Mouse (Mus musculus): ENCODE results near the gene Smarcb1. TPM values are rescaled to one million over a fixed set of nuclear protein-coding genes. Genes with fewer than 3 reads are reported as not detected.

Gene Smarcb1
- total RNA-seq, 1 experiment, result 84.4 TPM

DNA sequence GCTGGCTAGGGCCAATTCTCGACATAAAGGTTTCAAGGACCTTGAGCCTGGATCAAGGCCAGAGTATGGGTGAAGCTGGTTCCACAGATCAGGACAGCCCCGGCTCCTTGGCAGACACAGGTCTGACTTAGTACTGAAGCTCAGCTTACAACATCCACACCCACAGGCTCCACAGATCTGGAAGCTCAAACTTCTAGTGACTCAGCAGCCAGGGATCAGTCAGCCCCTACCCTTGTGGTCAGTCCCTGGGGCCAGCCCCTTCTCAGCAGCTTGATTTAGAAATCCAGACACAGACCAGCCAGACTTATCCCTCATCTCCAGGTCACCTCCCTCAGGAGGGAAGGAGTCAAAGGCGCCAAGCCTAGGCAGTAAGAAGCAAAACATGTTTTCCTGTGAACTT, 22.6 kb downstream of the Smarcb1 start:
- Histone ChIP-seq H3K27ac (ENCODE audit: insufficient read depth, low read depth, low read length, poor library complexity, severe bottlenecking) (no peak overlapping the region), H3K9me3 (ENCODE audit: control insufficient read depth, insufficient read depth, low read depth, low read length) (no peaks in the 10 kb centered on the region), H3K9ac (ENCODE audit: insufficient read depth, low read depth, low read length, poor library complexity, severe bottlenecking) (no peak overlapping the region), H3K4me3 (ENCODE audit: insufficient read depth in 1 of 2, low read depth in 1 of 2, low read length in 2 of 2, poor library complexity in 1 of 2, severe bottlenecking in 1 of 2) (no peak overlapping the region), H3K4me1 (ENCODE audit: control insufficient read depth in 2 of 2, insufficient read depth in 2 of 2, low read length in 2 of 2, poor library complexity in 1 of 2) (peaks cover 0 to 7% of the 10 kb centered on the region in 2 experiments; a peak in 2 of 4 replicates), H3K36me3 (ENCODE audit: control insufficient read depth, insufficient read depth, low read length, poor library complexity, severe bottlenecking) (peaks cover 59% of the 10 kb centered on the region)
- DNase-seq (ENCODE audit: low read depth, low spot score), result no peak
- no peak for TF ChIP-seq ZC3H11A (IDR thresholded peaks at IDR 0.05; ENCODE audit: borderline replicate concordance, low read depth, low read length)
- TF ChIP-seq MAFK (IDR thresholded peaks at IDR 0.05; ENCODE audit: insufficient read depth, low read depth, low read length), result no peak
- TF ChIP-seq ZNF384 (IDR thresholded peaks at IDR 0.05; ENCODE audit: low read depth, low read length), result no peak
- no peak for TF ChIP-seq HCFC1 (IDR thresholded peaks at IDR 0.05; ENCODE audit: borderline replicate concordance, insufficient read depth, low read length)
- TF ChIP-seq CHD2 (IDR thresholded peaks at IDR 0.05; ENCODE audit: low read depth, low read length), result no peak
- in situ Hi-C loops (cut with MboI; ENCODE audit: low sequenced_read_pairs in 2 of 2, unreplicated experiment in 2 of 2), result no loop called here

DNA sequence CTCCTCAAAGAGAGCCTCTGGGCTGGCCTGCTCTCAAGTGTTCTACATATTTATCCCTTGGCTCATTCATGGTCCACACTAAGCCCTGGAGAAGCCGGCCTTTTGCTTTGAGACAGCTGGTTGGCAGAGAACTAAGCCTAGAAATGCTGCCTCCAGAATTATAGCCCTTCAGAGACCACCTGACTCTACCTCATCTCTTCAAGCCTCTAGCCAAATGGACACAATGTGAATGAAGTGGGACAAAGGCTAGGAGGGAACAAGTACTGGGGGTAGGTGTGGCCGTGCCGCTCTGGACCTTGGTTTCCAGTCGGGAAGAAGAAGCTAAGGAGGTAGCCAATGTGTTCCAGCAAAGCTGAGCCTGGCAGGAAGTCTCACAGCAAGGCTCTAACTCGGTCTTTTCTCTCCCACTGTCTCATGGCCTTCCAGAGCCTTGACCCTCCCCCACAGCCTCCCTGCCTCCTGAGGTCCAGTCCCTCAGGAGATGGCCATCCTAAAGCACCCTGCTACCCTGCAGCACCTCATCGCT, 23.3 kb downstream of the Smarcb1 start:
- in situ Hi-C loops (cut with MboI; ENCODE audit: low sequenced_read_pairs in 2 of 2, unreplicated experiment in 2 of 2), result no loop called here
- H3K4me1 ChIP-seq (ENCODE audit: control insufficient read depth in 2 of 2, insufficient read depth in 2 of 2, low read length in 2 of 2, poor library complexity in 1 of 2), result peaks cover 0 to 7% of the 10 kb centered on the region in 2 experiments; a peak in 2 of 4 replicates

DNA sequence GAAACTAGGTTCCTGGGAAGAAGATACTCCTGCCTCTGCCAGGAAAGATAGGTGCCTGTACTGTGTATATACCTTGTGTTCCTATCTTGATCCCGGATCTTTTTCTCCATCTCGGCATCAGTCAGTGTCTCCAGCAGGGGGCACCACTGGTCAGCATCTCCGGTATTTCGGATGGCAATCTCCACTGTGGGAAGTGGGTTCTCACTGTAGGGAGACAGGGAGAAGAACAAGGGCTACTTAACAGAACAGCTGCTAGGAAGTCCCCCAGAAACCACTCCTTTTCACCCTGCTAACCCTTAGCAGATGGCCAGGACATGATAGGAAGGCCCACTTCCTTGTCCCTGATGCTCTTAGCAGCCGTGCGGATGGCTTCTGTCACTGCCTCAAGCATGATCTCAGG, 24.0 kb downstream of the Smarcb1 start:
- Histone ChIP-seq H3K27ac (ENCODE audit: insufficient read depth, low read depth, low read length, poor library complexity, severe bottlenecking) (no peak overlapping the region), H3K36me3 (ENCODE audit: control insufficient read depth, insufficient read depth, low read length, poor library complexity, severe bottlenecking) (peaks cover 46% of the 10 kb centered on the region), H3K9me3 (ENCODE audit: control insufficient read depth, insufficient read depth, low read depth, low read length) (no peaks in the 10 kb centered on the region), H3K9ac (ENCODE audit: insufficient read depth, low read depth, low read length, poor library complexity, severe bottlenecking) (no peak overlapping the region), H3K4me3 (ENCODE audit: insufficient read depth in 1 of 2, low read depth in 1 of 2, low read length in 2 of 2, poor library complexity in 1 of 2, severe bottlenecking in 1 of 2) (no peak overlapping the region), H3K4me1 (ENCODE audit: control insufficient read depth in 2 of 2, insufficient read depth in 2 of 2, low read length in 2 of 2, poor library complexity in 1 of 2) (peaks cover 0 to 9% of the 10 kb centered on the region in 2 experiments; a peak in 3 of 4 replicates)
- peak; percentile 64 for TF ChIP-seq ZC3H11A (IDR thresholded peaks at IDR 0.05; ENCODE audit: borderline replicate concordance, low read depth, low read length)
- TF ChIP-seq CHD2 (IDR thresholded peaks at IDR 0.05; ENCODE audit: low read depth, low read length), result no peak
- TF ChIP-seq MAFK (IDR thresholded peaks at IDR 0.05; ENCODE audit: insufficient read depth, low read depth, low read length), result no peak
- no peak for TF ChIP-seq HCFC1 (IDR thresholded peaks at IDR 0.05; ENCODE audit: borderline replicate concordance, insufficient read depth, low read length)
- TF ChIP-seq ZNF384 (IDR thresholded peaks at IDR 0.05; ENCODE audit: low read depth, low read length), result no peak
- peak; percentile 71 for DNase-seq (ENCODE audit: low read depth, low spot score)
- in situ Hi-C loops (cut with MboI; ENCODE audit: low sequenced_read_pairs in 2 of 2, unreplicated experiment in 2 of 2), result no loop called here

More for the DNA sequence above, 23.3 kb downstream of the Smarcb1 start:
- no peak overlapping the region for H3K4me3 ChIP-seq (ENCODE audit: insufficient read depth in 1 of 2, low read depth in 1 of 2, low read length in 2 of 2, poor library complexity in 1 of 2, severe bottlenecking in 1 of 2)
- H3K36me3 ChIP-seq (ENCODE audit: control insufficient read depth, insufficient read depth, low read length, poor library complexity, severe bottlenecking), result peaks cover 52% of the 10 kb centered on the region
- H3K27ac ChIP-seq (ENCODE audit: insufficient read depth, low read depth, low read length, poor library complexity, severe bottlenecking), result no peak overlapping the region
- no peak for DNase-seq (ENCODE audit: low read depth, low spot score)
- TF ChIP-seq HCFC1 (IDR thresholded peaks at IDR 0.05; ENCODE audit: borderline replicate concordance, insufficient read depth, low read length), result no peak
- no peak for TF ChIP-seq CHD2 (IDR thresholded peaks at IDR 0.05; ENCODE audit: low read depth, low read length)
- H3K9me3 ChIP-seq (ENCODE audit: control insufficient read depth, insufficient read depth, low read depth, low read length), result no peaks in the 10 kb centered on the region
- no peak overlapping the region for H3K9ac ChIP-seq (ENCODE audit: insufficient read depth, low read depth, low read length, poor library complexity, severe bottlenecking)

DNA sequence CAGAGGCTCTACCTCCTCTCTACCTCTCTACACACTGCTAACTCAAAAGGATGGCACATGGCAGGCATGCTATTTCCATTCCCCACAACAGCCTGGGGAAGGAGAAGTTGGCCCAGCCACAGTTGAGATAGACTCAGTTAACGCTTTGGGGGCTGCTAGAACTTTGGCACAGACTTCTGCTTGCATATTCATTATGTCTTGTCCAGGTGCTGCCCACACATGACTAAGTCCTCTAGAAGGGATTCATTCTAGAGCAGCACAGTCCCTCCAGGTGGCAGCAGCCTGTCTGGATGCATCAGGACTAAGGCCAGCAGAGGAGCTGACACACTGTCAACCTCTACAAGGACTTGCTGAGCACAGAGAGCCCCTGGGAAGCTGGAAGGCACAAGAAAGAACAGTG, 25.2 kb downstream of the Smarcb1 start:
- Histone ChIP-seq H3K9ac (ENCODE audit: insufficient read depth, low read depth, low read length, poor library complexity, severe bottlenecking) (no peak overlapping the region), H3K4me1 (ENCODE audit: control insufficient read depth in 2 of 2, insufficient read depth in 2 of 2, low read length in 2 of 2, poor library complexity in 1 of 2) (peaks cover 0 to 9% of the 10 kb centered on the region in 2 experiments; a peak in 3 of 4 replicates), H3K27ac (ENCODE audit: insufficient read depth, low read depth, low read length, poor library complexity, severe bottlenecking) (no peak overlapping the region), H3K36me3 (ENCODE audit: control insufficient read depth, insufficient read depth, low read length, poor library complexity, severe bottlenecking) (peaks cover 38% of the 10 kb centered on the region), H3K9me3 (ENCODE audit: control insufficient read depth, insufficient read depth, low read depth, low read length) (no peaks in the 10 kb centered on the region), H3K4me3 (ENCODE audit: insufficient read depth in 1 of 2, low read depth in 1 of 2, low read length in 2 of 2, poor library complexity in 1 of 2, severe bottlenecking in 1 of 2) (no peak overlapping the region)
- DNase-seq (ENCODE audit: low read depth, low spot score), result no peak
- in situ Hi-C loops (cut with MboI; ENCODE audit: low sequenced_read_pairs in 2 of 2, unreplicated experiment in 2 of 2), result no loop called here
- no peak for TF ChIP-seq ZC3H11A (IDR thresholded peaks at IDR 0.05; ENCODE audit: borderline replicate concordance, low read depth, low read length)
- no peak for TF ChIP-seq CHD2 (IDR thresholded peaks at IDR 0.05; ENCODE audit: low read depth, low read length)
- TF ChIP-seq ZNF384 (IDR thresholded peaks at IDR 0.05; ENCODE audit: low read depth, low read length), result no peak
- no peak for TF ChIP-seq MAFK (IDR thresholded peaks at IDR 0.05; ENCODE audit: insufficient read depth, low read depth, low read length)
- TF ChIP-seq HCFC1 (IDR thresholded peaks at IDR 0.05; ENCODE audit: borderline replicate concordance, insufficient read depth, low read length), result no peak

DNA sequence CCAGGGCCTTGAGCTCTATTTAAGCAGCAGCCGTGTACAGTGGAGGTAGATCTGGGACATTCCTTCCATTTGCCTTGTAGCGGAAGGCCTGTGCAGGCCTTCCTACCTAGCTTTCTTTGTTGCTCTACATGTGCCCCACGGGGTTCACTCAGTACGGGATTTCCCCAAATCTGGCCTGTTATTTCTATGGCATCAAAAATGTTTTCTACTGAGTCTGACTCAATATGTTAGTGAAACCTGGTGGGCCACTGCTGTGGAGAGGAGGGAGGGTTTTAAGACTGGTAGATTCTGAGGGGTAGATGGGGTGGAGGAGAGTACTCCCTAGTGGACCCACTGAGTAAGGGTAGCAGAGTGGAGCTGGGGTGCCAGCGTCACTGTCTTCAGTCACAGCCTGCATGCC, 25.7 kb downstream of the Smarcb1 start:
- Histone ChIP-seq H3K36me3 (ENCODE audit: control insufficient read depth, insufficient read depth, low read length, poor library complexity, severe bottlenecking) (peaks cover 37% of the 10 kb centered on the region), H3K27ac (ENCODE audit: insufficient read depth, low read depth, low read length, poor library complexity, severe bottlenecking) (no peak overlapping the region), H3K9me3 (ENCODE audit: control insufficient read depth, insufficient read depth, low read depth, low read length) (no peaks in the 10 kb centered on the region), H3K4me1 (ENCODE audit: control insufficient read depth in 2 of 2, insufficient read depth in 2 of 2, low read length in 2 of 2, poor library complexity in 1 of 2) (peaks cover 0 to 9% of the 10 kb centered on the region in 2 experiments; a peak in 3 of 4 replicates), H3K9ac (ENCODE audit: insufficient read depth, low read depth, low read length, poor library complexity, severe bottlenecking) (no peak overlapping the region), H3K4me3 (ENCODE audit: insufficient read depth in 1 of 2, low read depth in 1 of 2, low read length in 2 of 2, poor library complexity in 1 of 2, severe bottlenecking in 1 of 2) (no peak overlapping the region)
- in situ Hi-C loops (cut with MboI; ENCODE audit: low sequenced_read_pairs in 2 of 2, unreplicated experiment in 2 of 2), result no loop called here
- TF ChIP-seq CHD2 (IDR thresholded peaks at IDR 0.05; ENCODE audit: low read depth, low read length), result no peak
- no peak for TF ChIP-seq ZC3H11A (IDR thresholded peaks at IDR 0.05; ENCODE audit: borderline replicate concordance, low read depth, low read length)
- TF ChIP-seq MAFK (IDR thresholded peaks at IDR 0.05; ENCODE audit: insufficient read depth, low read depth, low read length), result no peak
- TF ChIP-seq ZNF384 (IDR thresholded peaks at IDR 0.05; ENCODE audit: low read depth, low read length), result no peak
- no peak for TF ChIP-seq HCFC1 (IDR thresholded peaks at IDR 0.05; ENCODE audit: borderline replicate concordance, insufficient read depth, low read length)
- DNase-seq (ENCODE audit: low read depth, low spot score), result no peak

All from ES-E14 (cell line).